Comparison of ENCODE assay signal across 14 mouse cellular contexts in the genomic region with DNA sequence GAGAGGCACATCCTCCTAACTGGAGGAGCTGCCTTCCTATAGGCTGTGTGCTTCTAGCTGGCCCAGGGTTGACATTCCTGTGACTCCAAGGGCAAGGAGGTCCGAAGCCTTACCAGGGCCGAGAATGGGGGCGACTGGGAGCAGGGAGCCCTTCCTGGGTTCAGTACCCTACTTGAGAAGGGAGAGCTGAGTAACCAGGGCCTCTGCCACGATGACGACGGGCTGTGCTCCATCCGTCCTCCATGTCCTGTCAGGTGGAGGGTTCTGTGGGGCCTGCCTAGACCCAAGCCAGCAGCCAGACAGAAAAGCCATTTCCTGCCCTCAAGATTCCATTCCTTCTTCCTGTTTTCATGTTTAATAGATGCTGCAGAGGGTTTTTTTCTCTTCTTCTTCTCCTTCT. TPM values are rescaled to one million over a fixed set of nuclear protein-coding genes. Genes with fewer than 3 reads are reported as not detected.
DNase-seq lines count a peak whose midpoint lies in the region; ATAC-seq and TF ChIP-seq lines count a peak whose summit lies in the region.
"Had no signal": no experiment of that assay in that cellular context is flagged by ENCODE, and none has a peak within 500 bp of the region (broad histone marks: within the 10 kb centered on the region; RNA-seq: fewer than 3 reads in every experiment).

No protein-coding gene starts in this region.

- no peak overlapping the region for H3K9ac ChIP-seq in forebrain, embryonic 14.5 days (ENCODE audit: low read length)
- no peak overlapping the region for H3K9ac ChIP-seq in kidney, postnatal 0 days (ENCODE audit: low read depth, low read length)
- no peak overlapping the region for H3K9ac ChIP-seq in heart, postnatal 0 days (replicated peaks; ENCODE audit: low read depth, low read length)
- H3K9ac ChIP-seq: forebrain, postnatal 0 days; liver, embryonic 13.5 days; midbrain, embryonic 12.5 days had no signal

- no peak for TF ChIP-seq CTCF in kidney, postnatal 0 days (IDR thresholded peaks at IDR 0.05; ENCODE audit: low read depth)
- no peak for TF ChIP-seq CTCF in heart, postnatal 0 days (IDR thresholded peaks at IDR 0.05; ENCODE audit: low read depth)

- H3K4me3 ChIP-seq in forebrain, embryonic 10.5 days, result no peak overlapping the region
- H3K4me3 ChIP-seq in forebrain, embryonic 14.5 days (ENCODE audit: low read depth, low read length), result no peak overlapping the region
- no peak overlapping the region for H3K4me3 ChIP-seq in kidney, postnatal 0 days (replicated peaks; ENCODE audit: low read depth, low read length)
- no peak overlapping the region for H3K4me3 ChIP-seq in heart, postnatal 0 days (ENCODE audit: low read depth, low read length)
- H3K4me3 ChIP-seq: liver, embryonic 13.5 days; midbrain, embryonic 12.5 days; neural tube, embryonic 13.5 days had no signal

- H3K9me3 ChIP-seq in forebrain, embryonic 10.5 days, result no peaks in the 10 kb centered on the region
- H3K9me3 ChIP-seq in forebrain, embryonic 14.5 days (replicated peaks; ENCODE audit: control insufficient read depth, low read length), result no peaks in the 10 kb centered on the region
- H3K9me3 ChIP-seq in kidney, postnatal 0 days (replicated peaks; ENCODE audit: low read length), result no peaks in the 10 kb centered on the region
- H3K9me3 ChIP-seq in heart, postnatal 0 days (replicated peaks; ENCODE audit: control insufficient read depth, low read length), result no peaks in the 10 kb centered on the region
- H3K9me3 ChIP-seq: liver, embryonic 13.5 days; midbrain, embryonic 12.5 days; neural tube, embryonic 13.5 days had no signal

- no peak overlapping the region for H3K4me2 ChIP-seq in forebrain, embryonic 14.5 days (ENCODE audit: low read length)
- no peak overlapping the region for H3K4me2 ChIP-seq in kidney, postnatal 0 days (ENCODE audit: low read length)
- H3K4me2 ChIP-seq in heart, postnatal 0 days (ENCODE audit: low read depth, low read length), result no peak overlapping the region
- H3K4me2 ChIP-seq: liver, embryonic 13.5 days; midbrain, embryonic 12.5 days; neural tube, embryonic 13.5 days had no signal

- H3K27me3 ChIP-seq in forebrain, embryonic 10.5 days (ENCODE audit: poor library complexity, severe bottlenecking), result peaks cover 80% of the 10 kb centered on the region
- no peaks in the 10 kb centered on the region for H3K27me3 ChIP-seq in forebrain, embryonic 14.5 days (replicated peaks; ENCODE audit: control insufficient read depth, insufficient read depth, low read length)
- no peaks in the 10 kb centered on the region for H3K27me3 ChIP-seq in kidney, postnatal 0 days (ENCODE audit: insufficient read depth, low read length)
- H3K27me3 ChIP-seq in heart, postnatal 0 days (ENCODE audit: control insufficient read depth, insufficient read depth, low read length), result no peaks in the 10 kb centered on the region
- H3K27me3 ChIP-seq: liver, embryonic 13.5 days; neural tube, embryonic 13.5 days had no signal

- TF ChIP-seq EP300 in heart, postnatal 0 days (IDR thresholded peaks at IDR 0.05; ENCODE audit: low read depth), result no peak

- no peaks in the 10 kb centered on the region for H3K36me3 ChIP-seq in forebrain, embryonic 10.5 days (replicated peaks)
- H3K36me3 ChIP-seq in forebrain, embryonic 14.5 days (ENCODE audit: control insufficient read depth, insufficient read depth, low read length), result no peaks in the 10 kb centered on the region
- H3K36me3 ChIP-seq in kidney, postnatal 0 days (ENCODE audit: insufficient read depth, low read length), result no peaks in the 10 kb centered on the region
- H3K36me3 ChIP-seq in heart, postnatal 0 days (replicated peaks; ENCODE audit: control insufficient read depth, insufficient read depth, low read length), result no peaks in the 10 kb centered on the region
- H3K36me3 ChIP-seq: liver, embryonic 13.5 days; midbrain, embryonic 12.5 days; neural tube, embryonic 13.5 days had no signal

- no peak for DNase-seq in forebrain, embryonic 10.5 days (ENCODE audit: extremely low spot score, low spot score)
- no peak for DNase-seq in forebrain, embryonic 14.5 days (ENCODE audit: low spot score)
- DNase-seq in kidney, postnatal 0 days (ENCODE audit: low spot score), result no peak
- DNase-seq in kidney, postnatal 14 days, result no peak
- peak; percentile 20 for DNase-seq in CD4-positive, CD25-positive, alpha-beta regulatory T cell, adult 2 months (ENCODE audit: low read depth, low spot score)
- no peak for DNase-seq in heart, postnatal 0 days (ENCODE audit: low spot score)
- no peak for DNase-seq in left cerebral cortex, postnatal 14 days (ENCODE audit: low spot score in 2 of 2)
- DNase-seq in gastrocnemius, postnatal 25 days, result no peak
- DNase-seq: cerebellum, postnatal 36 days; forebrain, postnatal 0 days; liver, embryonic 13.5 days; thymus, adult 2 months had no signal

- no peak for ATAC-seq in forebrain, embryonic 14.5 days
- no peak for ATAC-seq in kidney, postnatal 0 days (replicated peaks; ENCODE audit: low FRiP score, low read depth)
- no peak for ATAC-seq in heart, postnatal 0 days (ENCODE audit: insufficient read depth, low read depth)
- ATAC-seq: forebrain, postnatal 0 days had no signal

- peaks cover 86% of the 10 kb centered on the region for H3K4me1 ChIP-seq in forebrain, embryonic 10.5 days
- peaks cover 19% of the 10 kb centered on the region for H3K4me1 ChIP-seq in forebrain, embryonic 14.5 days (ENCODE audit: control insufficient read depth, insufficient read depth, low read length)
- peaks cover 35% of the 10 kb centered on the region for H3K4me1 ChIP-seq in kidney, postnatal 0 days (replicated peaks; ENCODE audit: insufficient read depth, low read length)
- H3K4me1 ChIP-seq in heart, postnatal 0 days (ENCODE audit: control insufficient read depth, insufficient read depth), result peaks cover 26% of the 10 kb centered on the region

- peak overlapping the region; percentile 87 for H3K27ac ChIP-seq in forebrain, embryonic 10.5 days
- H3K27ac ChIP-seq in forebrain, embryonic 14.5 days (ENCODE audit: low read depth, low read length), result no peak overlapping the region
- peak overlapping the region; percentile 25; the same call in 1 of the 2 replicates for H3K27ac ChIP-seq in kidney, postnatal 0 days
- peak overlapping the region; percentile 62 for H3K27ac ChIP-seq in heart, postnatal 0 days (ENCODE audit: low read depth)
- H3K27ac ChIP-seq: liver, embryonic 13.5 days; midbrain, embryonic 12.5 days; neural tube, embryonic 13.5 days had no signal

- intact Hi-C loops in left cerebral cortex, postnatal 14 days (cut with DNase I), result loop anchor here (5.0 kb wide), 3 partner anchors 73 to 338 kb away; a partner anchor contains a TSS

- WGBS in forebrain, embryonic 10.5 days, result 80% methylated on average over 7 of the region's 7 CpGs
- WGBS in forebrain, embryonic 14.5 days, result 77% methylated on average over 7 of the region's 7 CpGs
- WGBS in kidney, postnatal 0 days, result 53% methylated on average over 7 of the region's 7 CpGs
- 54% methylated on average over 7 of the region's 7 CpGs for WGBS in heart, postnatal 0 days

RNA-seq across cellular contexts. Expression of a gene that starts 49.2 kb away (rescaled TPM):
- polyA plus RNA-seq in forebrain, embryonic 10.5 days (2016; fragmentation: Nextera tagmentation; extraction: Ambion mirVana), result 17.3 and 17.4 TPM in 2 replicates
- polyA plus RNA-seq in forebrain, embryonic 14.5 days (2014; fragmentation: Nextera tagmentation; extraction: Ambion mirVana), result 26.7 and 29.6 TPM in 2 replicates
- polyA plus RNA-seq in kidney, postnatal 0 days (2015; fragmentation: Nextera tagmentation; extraction: Ambion mirVana), result 16.5 and 16.8 TPM in 2 replicates
- total RNA-seq in heart, postnatal 0 days (2014; rRNA removed; ENCODE audit: low replicate concordance), result 32.2 and 40.1 TPM in 2 replicates
- polyA plus RNA-seq in heart, postnatal 0 days (2015; fragmentation: Nextera tagmentation; extraction: Ambion mirVana), result 21.3 and 22.9 TPM in 2 replicates
- 10 to 100 TPM; 20.5 to 21.8 TPM for total RNA-seq in left cerebral cortex, postnatal 14 days (2021)
- total RNA-seq in gastrocnemius, postnatal 25 days (2021), result 10 to 100 TPM; 12.5 to 13.2 TPM
